Mouse (Mus musculus): ENCODE data around the gene Cc2d1a.

Cc2d1a gene

GRCm38 (mm10) chr8:84147769-84148530 lies at the start of gene Cc2d1a, which contains the start of gene 4930432K21Rik:
Cc2d1a (minus strand) TSS chr8:84147936.
4930432K21Rik (plus strand) TSS chr8:84148025.
- peak; percentile 99 for DNase-seq (ENCODE audit: low spot score)

GRCm38 (mm10) chr8:84197141-84197921 lies 49.6 kb upstream of the Cc2d1a start:
- DNase-seq (ENCODE audit: low spot score): peak; percentile 93

- no peak for DNase-seq (ENCODE audit: low spot score)
Measured at GRCm38 (mm10) chr8:84194224-84194743, 46.5 kb upstream of the Cc2d1a start.

- DNase-seq (ENCODE audit: low spot score): no peak
Measured at GRCm38 (mm10) chr8:84193566-84193965, 45.8 kb upstream of the Cc2d1a start.

GRCm38 (mm10) chr8:84193161-84193560 lies 45.4 kb upstream of the Cc2d1a start:
- no peak for DNase-seq (ENCODE audit: low spot score)

GRCm38 (mm10) chr8:84192555-84192954 lies 44.8 kb upstream of the Cc2d1a start:
- DNase-seq (ENCODE audit: low spot score): peak; percentile 71

GRCm38 (mm10) chr8:84192023-84192422 lies 44.3 kb upstream of the Cc2d1a start:
- DNase-seq (ENCODE audit: low spot score): no peak

GRCm38 (mm10) chr8:84190191-84190867 lies 42.6 kb upstream of the Cc2d1a start:
- no peak for DNase-seq (ENCODE audit: low spot score)

- DNase-seq (ENCODE audit: low spot score): no peak
Measured at GRCm38 (mm10) chr8:84189603-84190002, 41.9 kb upstream of the Cc2d1a start.

GRCm38 (mm10) chr8:84188671-84189070 lies 40.9 kb upstream of the Cc2d1a start:
- DNase-seq (ENCODE audit: low spot score): no peak

- peak; percentile 83 for DNase-seq (ENCODE audit: low spot score)
Measured at GRCm38 (mm10) chr8:84187065-84187755, 39.5 kb upstream of the Cc2d1a start.

- peak; percentile 87 for DNase-seq (ENCODE audit: low spot score)
Measured at GRCm38 (mm10) chr8:84186547-84186946, 38.8 kb upstream of the Cc2d1a start.

GRCm38 (mm10) chr8:84185117-84185516 lies 37.4 kb upstream of the Cc2d1a start, which contains the start of gene Nanos3:
Nanos3 (minus strand) TSS chr8:84185217.
- no peak for DNase-seq (ENCODE audit: low spot score)

GRCm38 (mm10) chr8:84184085-84185043 lies 36.6 kb upstream of the Cc2d1a start:
- DNase-seq (ENCODE audit: low spot score): no peak

GRCm38 (mm10) chr8:84183261-84184084 lies 35.7 kb upstream of the Cc2d1a start:
- no peak for DNase-seq (ENCODE audit: low spot score)

- no peak for DNase-seq (ENCODE audit: low spot score)
Measured at GRCm38 (mm10) chr8:84182833-84183232, 35.1 kb upstream of the Cc2d1a start.

- peak; percentile 82 for DNase-seq (ENCODE audit: low spot score)
Measured at GRCm38 (mm10) chr8:84180530-84181190, 32.9 kb upstream of the Cc2d1a start.

GRCm38 (mm10) chr8:84179946-84180345 lies 32.2 kb upstream of the Cc2d1a start:
- DNase-seq (ENCODE audit: low spot score): no peak

- no peak for DNase-seq (ENCODE audit: low spot score)
Measured at GRCm38 (mm10) chr8:84178592-84178991, 30.9 kb upstream of the Cc2d1a start.

Measured in embryo, embryonic 10 days (tissue).